Mouse (Mus musculus) G1E (cell line): ENCODE measurements at regions not wholly inside any gene's neighbourhood (a gene's known extent, or its start where the extent isn't known, plus 50 kb on each side); places are given as distances from the start of the nearest gene placed in this dataset.

ENCODE experiments used
- CTCF ChIP-seq: IDR thresholded peaks from 2 replicates; pipeline ENCODE4 v1.5.1; 2012; ENCODE audit warnings: low read depth, low read length, inconsistent platforms, mixed read lengths
- TAL1 ChIP-seq: conservative IDR thresholded peaks from 2 replicates; pipeline ENCODE4 v1.6.1; 2012; ENCODE audit warnings: low read depth, low read length, inconsistent platforms, mixed read lengths

- TF ChIP-seq CTCF (no peak), TAL1 (no peak)
Observed at GRCm38 (mm10) chr10:111842896-111843295, 129.6 kb upstream of the Krr1 start.
